Comparison of ENCODE assay signal across 20 mouse cellular contexts in genomic region chr1:134339757-134340619, GRCm38 (mm10). TPM values are rescaled to one million over a fixed set of nuclear protein-coding genes. Genes with fewer than 3 reads are reported as not detected.
DNase-seq lines count a peak whose midpoint lies in the region; ATAC-seq and TF ChIP-seq lines count a peak whose summit lies in the region.
"Had no signal": no experiment of that assay in that cellular context is flagged by ENCODE, and none has a peak within 500 bp of the region (broad histone marks: within the 10 kb centered on the region; RNA-seq: fewer than 3 reads in every experiment).

No protein-coding gene starts in this region.

- no peak for TF ChIP-seq EP300 in stomach, postnatal 0 days (optimal IDR thresholded peaks at IDR 0.05)

- H3K27ac ChIP-seq in hindbrain, postnatal 0 days, result no peak overlapping the region
- H3K27ac ChIP-seq in hindbrain, embryonic 16.5 days (ENCODE audit: low read depth, low read length), result no peak overlapping the region
- H3K27ac ChIP-seq in stomach, postnatal 0 days (replicated peaks), result no peak overlapping the region
- no peak overlapping the region for H3K27ac ChIP-seq in forebrain, embryonic 16.5 days (ENCODE audit: low read length)
- H3K27ac ChIP-seq: forebrain, embryonic 15.5 days; limb, embryonic 13.5 days; macrophage had no signal

- DNase-seq in cerebellum, adult 9-10 months, result peak; percentile 50
- DNase-seq in cerebellum, adult 11 months, result no peak
- no peak for DNase-seq in hindbrain, postnatal 0 days (ENCODE audit: low spot score)
- no peak for DNase-seq in stomach, postnatal 0 days (ENCODE audit: low spot score)
- DNase-seq: adrenal gland, postnatal 36 days; thymus, postnatal 14 days had no signal

- H3K36me3 ChIP-seq in hindbrain, postnatal 0 days (ENCODE audit: insufficient read depth, low read length), result no peaks in the 10 kb centered on the region
- no peaks in the 10 kb centered on the region for H3K36me3 ChIP-seq in hindbrain, embryonic 16.5 days (ENCODE audit: control insufficient read depth, insufficient read depth, low read length)
- H3K36me3 ChIP-seq in megakaryocyte, embryonic 14.5 days (replicated peaks; ENCODE audit: low read length), result peaks cover 4% of the 10 kb centered on the region
- H3K36me3 ChIP-seq in stomach, postnatal 0 days (ENCODE audit: control insufficient read depth, insufficient read depth, low read length), result no peaks in the 10 kb centered on the region
- no peaks in the 10 kb centered on the region for H3K36me3 ChIP-seq in forebrain, embryonic 16.5 days (ENCODE audit: control insufficient read depth, insufficient read depth)
- H3K36me3 ChIP-seq: forebrain, embryonic 15.5 days; limb, embryonic 13.5 days had no signal

- H3K4me2 ChIP-seq in hindbrain, postnatal 0 days (ENCODE audit: low read depth, low read length), result no peak overlapping the region
- H3K4me2 ChIP-seq in hindbrain, embryonic 16.5 days (ENCODE audit: low read length), result no peak overlapping the region
- no peak overlapping the region for H3K4me2 ChIP-seq in stomach, postnatal 0 days (replicated peaks; ENCODE audit: low read depth)
- no peak overlapping the region for H3K4me2 ChIP-seq in forebrain, embryonic 16.5 days (ENCODE audit: low read length)
- H3K4me2 ChIP-seq: forebrain, embryonic 15.5 days; limb, embryonic 13.5 days had no signal

- peak; percentile 33; the same call in 1 of the 2 replicates for TF ChIP-seq CTCF in hindbrain, postnatal 0 days (IDR thresholded peaks at IDR 0.05; ENCODE audit: low read depth)
- TF ChIP-seq CTCF in stomach, postnatal 0 days (IDR thresholded peaks at IDR 0.05; ENCODE audit: low read depth), result peak; percentile 48

- no peak for ATAC-seq in hindbrain, postnatal 0 days
- no peak for ATAC-seq in hindbrain, embryonic 16.5 days
- ATAC-seq in megakaryocyte, adult 5-6 weeks (ENCODE audit: poor library complexity, severe bottlenecking), result no peak
- no peak for ATAC-seq in stomach, postnatal 0 days (ENCODE audit: low FRiP score, low TSS enrichment)
- ATAC-seq in forebrain, embryonic 16.5 days, result no peak
- ATAC-seq: forebrain, embryonic 15.5 days had no signal

- no peaks in the 10 kb centered on the region for H3K9me3 ChIP-seq in hindbrain, postnatal 0 days (ENCODE audit: low read length)
- no peaks in the 10 kb centered on the region for H3K9me3 ChIP-seq in hindbrain, embryonic 16.5 days (ENCODE audit: control insufficient read depth, low read length)
- peaks cover 4% of the 10 kb centered on the region for H3K9me3 ChIP-seq in megakaryocyte, embryonic 14.5 days
- H3K9me3 ChIP-seq in stomach, postnatal 0 days (ENCODE audit: control insufficient read depth, low read length), result no peaks in the 10 kb centered on the region
- no peaks in the 10 kb centered on the region for H3K9me3 ChIP-seq in forebrain, embryonic 16.5 days (ENCODE audit: control insufficient read depth, low read length)
- H3K9me3 ChIP-seq: forebrain, embryonic 15.5 days; limb, embryonic 13.5 days had no signal

- no peak overlapping the region for H3K4me3 ChIP-seq in hindbrain, postnatal 0 days (ENCODE audit: low read length)
- H3K4me3 ChIP-seq in hindbrain, embryonic 16.5 days (ENCODE audit: low read length), result no peak overlapping the region
- H3K4me3 ChIP-seq in megakaryocyte, embryonic 14.5 days (replicated peaks), result peak overlapping the region; percentile 12
- H3K4me3 ChIP-seq in stomach, postnatal 0 days (ENCODE audit: low read depth, low read length), result no peak overlapping the region
- H3K4me3 ChIP-seq in forebrain, embryonic 16.5 days (replicated peaks; ENCODE audit: low read length), result no peak overlapping the region
- H3K4me3 ChIP-seq: forebrain, embryonic 15.5 days; limb, embryonic 13.5 days had no signal

- 93% methylated on average over 18 of the region's 18 CpGs for WGBS in hindbrain, postnatal 0 days
- WGBS in hindbrain, embryonic 16.5 days, result 92% methylated on average over 18 of the region's 18 CpGs
- 92% methylated on average over 18 of the region's 18 CpGs for WGBS in stomach, postnatal 0 days
- 96% methylated on average over 18 of the region's 18 CpGs for WGBS in forebrain, embryonic 16.5 days

- H3K4me1 ChIP-seq in hindbrain, postnatal 0 days (ENCODE audit: insufficient read depth, low read length), result peaks cover 5% of the 10 kb centered on the region
- peaks cover 12% of the 10 kb centered on the region for H3K4me1 ChIP-seq in hindbrain, embryonic 16.5 days (ENCODE audit: control insufficient read depth, insufficient read depth, low read depth, low read length)
- peaks cover 55% of the 10 kb centered on the region for H3K4me1 ChIP-seq in megakaryocyte, embryonic 14.5 days
- H3K4me1 ChIP-seq in stomach, postnatal 0 days (replicated peaks; ENCODE audit: control insufficient read depth, insufficient read depth), result no peaks in the 10 kb centered on the region
- H3K4me1 ChIP-seq in forebrain, embryonic 16.5 days (replicated peaks; ENCODE audit: control insufficient read depth, insufficient read depth, low read length), result peaks cover 5% of the 10 kb centered on the region; the same call in 1 of the 2 replicates

- no peak overlapping the region for H3K9ac ChIP-seq in hindbrain, postnatal 0 days (replicated peaks; ENCODE audit: low read length)
- no peak overlapping the region for H3K9ac ChIP-seq in hindbrain, embryonic 16.5 days (ENCODE audit: low read depth, low read length)
- H3K9ac ChIP-seq in stomach, postnatal 0 days (ENCODE audit: low read length), result no peak overlapping the region
- no peak overlapping the region for H3K9ac ChIP-seq in forebrain, embryonic 16.5 days (replicated peaks; ENCODE audit: low read depth, low read length)
- H3K9ac ChIP-seq: forebrain, embryonic 15.5 days; limb, embryonic 13.5 days had no signal

- H3K27me3 ChIP-seq in hindbrain, postnatal 0 days (ENCODE audit: insufficient read depth, low read length), result no peaks in the 10 kb centered on the region
- H3K27me3 ChIP-seq in hindbrain, embryonic 16.5 days (replicated peaks; ENCODE audit: control insufficient read depth, insufficient read depth, low read length), result no peaks in the 10 kb centered on the region
- H3K27me3 ChIP-seq in megakaryocyte, embryonic 14.5 days (replicated peaks), result peaks cover 26% of the 10 kb centered on the region
- H3K27me3 ChIP-seq in stomach, postnatal 0 days (ENCODE audit: control insufficient read depth, insufficient read depth, low read length), result no peaks in the 10 kb centered on the region
- no peaks in the 10 kb centered on the region for H3K27me3 ChIP-seq in forebrain, embryonic 16.5 days (replicated peaks; ENCODE audit: control insufficient read depth, insufficient read depth, low read length)
- H3K27me3 ChIP-seq: forebrain, embryonic 15.5 days; limb, embryonic 13.5 days had no signal

RNA-seq across cellular contexts. Expression of gene Ppfia4, which starts 7.3 kb away (rescaled TPM):
- 42.7 and 46.5 TPM in 2 replicates for total RNA-seq in hindbrain, postnatal 0 days (2014; rRNA removed)
- polyA plus RNA-seq in hindbrain, postnatal 0 days (2015; fragmentation: Nextera tagmentation; extraction: Ambion mirVana), result 30.6 and 31.6 TPM in 2 replicates
- 32.0 and 34.0 TPM in 2 replicates for polyA plus RNA-seq in hindbrain, embryonic 16.5 days (2015; fragmentation: Nextera tagmentation; extraction: Ambion mirVana)
- 1.9 and 2.1 TPM in 2 replicates for polyA plus RNA-seq in megakaryocyte, embryonic 14.5 days (2012; ENCODE audit: insufficient read depth, low replicate concordance)
- 43.1 and 50.5 TPM in 2 replicates for total RNA-seq in megakaryocyte, adult 5-6 weeks (2015)
- total RNA-seq in megakaryocyte, adult 5-6 weeks (2017), result 47.0 and 55.6 TPM in 2 replicates
- 2.8 TPM in 2 replicates for polyA plus RNA-seq in stomach, postnatal 0 days (2015; fragmentation: Nextera tagmentation; extraction: Ambion mirVana)
- polyA plus RNA-seq in forebrain, embryonic 16.5 days (2015; fragmentation: Nextera tagmentation; extraction: Ambion mirVana), result 11.1 and 16.4 TPM in 2 replicates

RNA-seq across cellular contexts. Expression of gene Tmem183a, which starts 21.8 kb away (rescaled TPM):
- total RNA-seq in hindbrain, postnatal 0 days (2014; rRNA removed), result 189 and 200 TPM in 2 replicates
- 100 and 106 TPM in 2 replicates for polyA plus RNA-seq in hindbrain, postnatal 0 days (2015; fragmentation: Nextera tagmentation; extraction: Ambion mirVana)
- 132 TPM in 2 replicates for polyA plus RNA-seq in hindbrain, embryonic 16.5 days (2015; fragmentation: Nextera tagmentation; extraction: Ambion mirVana)
- polyA plus RNA-seq in megakaryocyte, embryonic 14.5 days (2012; ENCODE audit: insufficient read depth, low replicate concordance), result 6.4 and 13.0 TPM in 2 replicates
- 33.5 and 39.2 TPM in 2 replicates for total RNA-seq in megakaryocyte, adult 5-6 weeks (2015)
- 50.4 and 55.3 TPM in 2 replicates for total RNA-seq in megakaryocyte, adult 5-6 weeks (2017)
- polyA plus RNA-seq in stomach, postnatal 0 days (2015; fragmentation: Nextera tagmentation; extraction: Ambion mirVana), result 64.9 and 65.6 TPM in 2 replicates
- polyA plus RNA-seq in forebrain, embryonic 16.5 days (2015; fragmentation: Nextera tagmentation; extraction: Ambion mirVana), result 150 and 151 TPM in 2 replicates

RNA-seq across cellular contexts. Expression of gene 4933406M09Rik, which starts 45.8 kb away (rescaled TPM):
- total RNA-seq in hindbrain, postnatal 0 days (2014; rRNA removed), result not detected in 2 replicates
- polyA plus RNA-seq in hindbrain, postnatal 0 days (2015; fragmentation: Nextera tagmentation; extraction: Ambion mirVana), result not detected in 2 replicates
- 0.09 TPM in 1 of 2 replicates, not detected in the other for polyA plus RNA-seq in hindbrain, embryonic 16.5 days (2015; fragmentation: Nextera tagmentation; extraction: Ambion mirVana)
- polyA plus RNA-seq in megakaryocyte, embryonic 14.5 days (2012; ENCODE audit: insufficient read depth, low replicate concordance), result 0.16 TPM in 1 of 2 replicates, not detected in the other
- not detected in 2 replicates for total RNA-seq in megakaryocyte, adult 5-6 weeks (2015)
- total RNA-seq in megakaryocyte, adult 5-6 weeks (2017), result not detected in 2 replicates
- polyA plus RNA-seq in stomach, postnatal 0 days (2015; fragmentation: Nextera tagmentation; extraction: Ambion mirVana), result not detected in 2 replicates
- not detected in 2 replicates for polyA plus RNA-seq in forebrain, embryonic 16.5 days (2015; fragmentation: Nextera tagmentation; extraction: Ambion mirVana)
- total RNA-seq: adrenal gland, postnatal 36 days; layer of hippocampus, postnatal 25 days; monocyte, adult 5-6 weeks had no signal
- polyA plus RNA-seq: C2C12; embryonic facial prominence, embryonic 14.5 days; forebrain, embryonic 15.5 days; gonadal fat pad, adult 2 months; kidney, embryonic 14.5 days; limb, embryonic 13.5 days; macrophage had no signal

RNA-seq across cellular contexts. Expression of gene Myog, which starts 50.2 kb away (rescaled TPM):
- 0.16 TPM in 1 of 2 replicates, not detected in the other for total RNA-seq in hindbrain, postnatal 0 days (2014; rRNA removed)
- polyA plus RNA-seq in hindbrain, postnatal 0 days (2015; fragmentation: Nextera tagmentation; extraction: Ambion mirVana), result not detected in 2 replicates
- polyA plus RNA-seq in hindbrain, embryonic 16.5 days (2015; fragmentation: Nextera tagmentation; extraction: Ambion mirVana), result 6.4 TPM in 1 of 2 replicates, not detected in the other
- not detected in 2 replicates for polyA plus RNA-seq in megakaryocyte, embryonic 14.5 days (2012; ENCODE audit: insufficient read depth, low replicate concordance)
- not detected in 2 replicates for total RNA-seq in megakaryocyte, adult 5-6 weeks (2015)
- not detected in 2 replicates for total RNA-seq in megakaryocyte, adult 5-6 weeks (2017)
- polyA plus RNA-seq in stomach, postnatal 0 days (2015; fragmentation: Nextera tagmentation; extraction: Ambion mirVana), result 2.7 and 5.0 TPM in 2 replicates
- 0.32 TPM in 1 of 2 replicates, not detected in the other for polyA plus RNA-seq in forebrain, embryonic 16.5 days (2015; fragmentation: Nextera tagmentation; extraction: Ambion mirVana)
- total RNA-seq: adrenal gland, postnatal 36 days; layer of hippocampus, postnatal 25 days; monocyte, adult 5-6 weeks; neutrophil, adult 5-6 weeks had no signal
- polyA plus RNA-seq: gonadal fat pad, adult 2 months; macrophage had no signal
